Mouse (Mus musculus) liver, embryonic 14.5 days (tissue): ENCODE data around the gene Atf7ip.

Experiments
- CTCF ChIP-seq: IDR thresholded peaks from 2 replicates; pipeline ENCODE4 v1.5.1; 2016; ENCODE audit warnings: antibody characterized with exemption, low read depth, control low read depth
- EP300 ChIP-seq: IDR thresholded peaks from 2 replicates; pipeline ENCODE4 v1.6.1; 2016; ENCODE audit warnings: antibody characterized with exemption, low read depth

DNA sequence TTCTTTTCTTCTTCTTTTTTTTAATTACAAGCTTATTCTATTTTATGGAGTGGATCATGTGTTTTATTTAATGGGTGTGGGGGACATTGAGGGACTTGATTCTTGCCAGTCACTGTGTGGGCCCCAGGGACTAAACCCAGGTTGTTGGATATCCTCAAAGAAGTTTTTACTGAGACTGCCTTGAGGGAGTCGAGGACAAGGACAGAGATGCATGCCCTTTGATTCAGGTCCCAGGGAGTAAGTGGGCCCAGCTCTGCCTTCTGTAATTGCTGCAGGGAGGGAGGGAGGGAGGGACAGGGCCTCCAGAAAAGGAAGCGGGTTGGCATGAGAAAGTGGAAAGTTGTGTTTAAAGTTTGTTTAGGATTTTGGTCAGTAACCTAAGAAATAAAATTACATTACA, 23.2 kb downstream of the Atf7ip start:
- TF ChIP-seq CTCF, result no peak
- TF ChIP-seq EP300, result no peak
